Mouse (Mus musculus) liver (tissue): Measurements from ENCODE around the gene Exog.

Experiments
- DNase-seq: peaks from one replicate; pipeline ENCODE4 v3.0.0-alpha.2; 2020; ENCODE audit warnings: mixed read lengths

Exog gene

GRCm38 (mm10) chr9:119465056-119465455, 20.3 kb downstream of the Exog start:
- no peak for DNase-seq

GRCm38 (mm10) chr9:119465595-119465994, 20.9 kb downstream of the Exog start:
- DNase-seq, result peak; percentile 19

- peak; percentile 59 for DNase-seq
Measured at GRCm38 (mm10) chr9:119469691-119470353, 25.1 kb downstream of the Exog start.

GRCm38 (mm10) chr9:119472412-119472918, 27.7 kb downstream of the Exog start:
- no peak for DNase-seq

- no peak for DNase-seq
Measured at GRCm38 (mm10) chr9:119473011-119473410, 28.3 kb downstream of the Exog start.

- no peak for DNase-seq
Measured at GRCm38 (mm10) chr9:119473608-119474164, 28.9 kb downstream of the Exog start.

GRCm38 (mm10) chr9:119474717-119475611, 30.2 kb downstream of the Exog start:
- DNase-seq, result no peak

GRCm38 (mm10) chr9:119477754-119478153, 33.0 kb downstream of the Exog start:
- no peak for DNase-seq

- no peak for DNase-seq
Measured at GRCm38 (mm10) chr9:119478345-119478744, 33.6 kb downstream of the Exog start.

GRCm38 (mm10) chr9:119479297-119479696, 34.6 kb downstream of the Exog start:
- DNase-seq, result no peak

- DNase-seq, result no peak
Measured at GRCm38 (mm10) chr9:119481612-119482011, 36.9 kb downstream of the Exog start.

GRCm38 (mm10) chr9:119483554-119484353, 39.0 kb downstream of the Exog start:
- no peak for DNase-seq

GRCm38 (mm10) chr9:119484420-119484819, 39.7 kb downstream of the Exog start:
- DNase-seq, result no peak

- DNase-seq, result no peak
Measured at GRCm38 (mm10) chr9:119484868-119485267, 40.1 kb downstream of the Exog start.

GRCm38 (mm10) chr9:119496354-119496753, 51.6 kb downstream of the Exog start:
- DNase-seq, result no peak

GRCm38 (mm10) chr9:119496960-119497359, 52.2 kb downstream of the Exog start:
- no peak for DNase-seq

GRCm38 (mm10) chr9:119497546-119498246, 53.0 kb downstream of the Exog start:
- DNase-seq, result no peak

- no peak for DNase-seq
Measured at GRCm38 (mm10) chr9:119498247-119498607, 53.5 kb downstream of the Exog start.

GRCm38 (mm10) chr9:119498885-119499284, 54.1 kb downstream of the Exog start:
- DNase-seq, result no peak

GRCm38 (mm10) chr9:119503613-119504012, 58.9 kb downstream of the Exog start:
- DNase-seq, result no peak

- no peak for DNase-seq
Measured at GRCm38 (mm10) chr9:119504981-119505658, 60.4 kb downstream of the Exog start.
